Mouse (Mus musculus) lung, postnatal 10 days (tissue): ENCODE measurements around the gene Zfp592.

Experiments used
- DNase-seq: peaks from one replicate; pipeline ENCODE4 v3.0.0; 2021

Gene Zfp592

DNA sequence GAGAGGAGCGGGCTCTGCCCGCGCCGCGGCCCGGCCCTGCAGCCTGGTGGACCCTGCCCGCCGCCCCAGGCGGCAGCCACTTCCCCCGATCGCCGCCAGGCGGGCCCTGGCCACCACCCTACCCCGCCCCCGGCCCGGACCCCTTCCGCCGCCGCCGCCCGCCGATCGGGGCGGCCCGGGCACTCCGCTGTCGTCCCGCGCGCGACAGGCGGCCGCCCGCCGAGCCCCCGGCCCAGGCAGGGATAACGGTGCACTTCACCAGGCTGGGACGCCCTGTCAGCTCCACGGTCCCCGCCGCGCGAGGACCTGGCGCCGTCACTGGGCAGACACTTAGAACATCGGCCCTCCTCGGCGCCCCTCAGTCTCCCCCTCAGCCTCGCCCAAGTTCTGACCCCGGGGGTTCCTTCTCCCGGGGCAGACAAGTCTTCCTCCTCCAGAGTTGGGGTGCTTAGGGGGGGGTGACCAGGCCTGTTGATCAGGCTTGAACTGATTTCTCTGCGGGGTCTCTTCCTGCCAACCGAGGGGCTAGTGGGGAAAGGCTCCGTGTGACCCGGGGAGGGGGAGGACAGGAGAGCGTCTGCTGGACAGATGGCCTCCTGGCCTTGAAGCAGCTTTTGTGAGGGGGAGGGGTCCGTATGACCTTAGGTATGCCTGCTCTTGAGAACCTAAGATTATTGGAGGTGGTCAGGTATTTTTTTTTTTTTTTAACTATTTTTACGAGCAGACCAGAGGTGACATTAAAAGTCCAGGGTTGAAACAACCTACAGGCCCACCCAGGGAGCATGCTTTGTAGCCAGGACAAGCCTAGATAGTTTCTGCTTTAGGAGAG is 567 bp downstream of the Zfp592 start:
- peak; percentile 73 for DNase-seq

DNA sequence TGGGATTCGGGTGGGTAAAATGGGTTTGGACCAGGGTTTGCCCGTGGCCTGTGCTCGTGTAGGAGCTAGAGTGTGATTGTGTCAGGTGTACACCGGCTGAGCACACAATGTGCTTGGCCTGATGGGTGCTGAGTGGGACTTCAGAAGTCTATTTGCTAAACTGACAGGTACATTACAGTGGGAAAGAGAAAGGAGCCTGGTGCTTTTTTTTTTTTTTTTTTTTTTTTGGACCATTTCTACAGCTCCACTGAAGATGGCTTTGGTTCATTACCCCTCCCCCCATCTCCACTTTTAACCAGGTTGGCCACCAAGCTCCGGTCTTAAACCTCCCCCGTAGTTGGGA is 1.2 kb downstream of the Zfp592 start:
- DNase-seq, result no peak

DNA sequence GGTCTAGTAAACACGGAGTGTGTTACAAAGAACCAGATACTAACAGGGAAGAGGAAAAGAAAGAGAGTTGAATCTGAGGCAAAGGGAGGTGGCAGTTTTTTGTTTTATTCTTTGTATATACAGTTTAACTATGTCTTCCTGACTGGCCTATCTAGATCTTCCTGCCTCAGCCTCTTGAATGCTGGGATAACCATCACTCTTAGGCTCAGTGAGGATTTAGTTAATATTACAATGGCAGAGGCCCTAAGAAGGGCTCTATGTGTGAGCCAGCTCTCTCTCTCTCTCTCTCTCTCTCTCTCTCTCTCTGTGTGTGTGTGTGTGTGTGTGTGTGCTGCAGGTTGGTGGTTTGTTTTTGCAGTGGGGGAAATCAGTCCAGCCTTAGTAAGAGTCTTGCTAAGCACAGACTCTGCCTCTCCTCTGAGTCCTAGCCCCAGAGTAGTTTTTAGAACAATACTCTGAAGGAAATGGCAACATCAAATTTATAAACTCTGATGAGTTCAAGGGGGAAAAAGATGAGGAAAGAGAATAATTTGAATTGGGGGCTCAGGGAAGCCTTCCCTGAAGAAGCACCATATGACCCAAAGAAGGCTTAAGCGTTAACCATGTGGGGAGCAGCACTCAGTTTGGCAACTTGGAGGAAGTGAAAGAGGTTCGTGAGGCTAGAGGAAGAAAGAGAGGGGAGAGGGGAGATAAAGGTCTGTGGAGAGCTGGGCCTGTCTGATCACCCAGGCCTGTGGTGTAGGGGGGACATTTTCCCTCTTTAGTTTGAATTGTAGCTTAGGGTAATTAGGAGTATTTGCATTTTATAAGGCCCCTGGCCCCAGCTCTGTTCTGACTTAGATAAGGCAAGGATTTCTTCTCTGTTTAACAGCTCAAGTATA is 2.0 kb downstream of the Zfp592 start:
- no peak for DNase-seq

DNA sequence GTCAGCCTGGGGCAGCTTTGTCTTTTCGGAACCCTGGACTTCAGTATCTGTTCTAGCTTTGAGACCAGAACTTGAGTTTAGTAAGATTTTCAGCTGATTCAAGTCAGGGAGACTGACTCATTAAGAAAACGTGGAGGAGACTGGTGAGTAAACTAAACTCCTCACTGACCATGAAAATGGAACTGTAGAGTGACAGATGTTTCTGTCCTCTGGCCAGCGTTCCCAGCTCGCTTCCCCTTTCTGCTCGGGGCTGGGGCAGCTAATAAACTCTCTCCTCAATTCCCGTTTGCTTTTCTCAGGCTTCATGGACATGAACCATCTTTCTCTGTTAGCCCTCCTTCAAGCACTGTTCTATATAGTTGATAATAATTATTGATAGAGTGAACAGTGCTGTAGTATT is 4.3 kb downstream of the Zfp592 start:
- no peak for DNase-seq

DNA sequence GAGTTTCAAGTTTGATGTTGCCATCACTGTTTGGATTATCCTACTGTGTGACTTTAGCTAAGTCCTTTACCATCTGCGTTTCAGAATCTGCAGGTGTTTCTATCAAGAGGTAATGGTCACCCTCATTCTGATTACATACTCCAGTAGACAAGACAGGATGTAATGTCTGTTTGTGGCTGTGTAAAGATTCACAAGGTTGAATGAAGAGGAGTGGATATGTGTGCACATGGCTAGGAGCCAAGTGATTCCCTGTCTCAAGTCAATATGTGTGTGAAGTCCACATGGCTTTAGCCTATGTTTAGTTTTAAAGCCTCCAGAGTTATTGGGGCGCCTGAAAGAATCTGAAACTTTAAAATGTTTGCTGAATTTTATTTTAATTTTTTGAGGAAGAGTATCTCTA is 6.1 kb downstream of the Zfp592 start:
- DNase-seq, result no peak

DNA sequence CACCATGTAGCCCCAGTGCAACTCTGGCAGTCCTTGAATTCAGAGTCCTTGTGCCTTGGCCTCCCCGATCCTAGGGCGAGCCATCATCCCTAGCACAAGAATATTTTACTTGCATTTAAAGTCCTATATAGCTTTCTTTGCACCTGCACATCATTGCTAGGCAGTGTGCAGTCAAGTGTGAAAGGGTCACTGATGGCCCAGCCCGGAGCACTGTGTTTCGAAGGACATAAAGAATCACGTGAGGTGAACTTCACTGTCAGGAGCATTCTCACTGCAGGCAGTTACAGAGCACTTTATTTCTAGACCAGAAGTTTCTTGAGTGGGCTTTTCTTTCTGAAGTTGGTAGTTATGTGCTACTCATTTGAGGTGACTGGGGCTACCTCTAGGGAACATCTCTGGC is 8.4 kb downstream of the Zfp592 start:
- no peak for DNase-seq

DNA sequence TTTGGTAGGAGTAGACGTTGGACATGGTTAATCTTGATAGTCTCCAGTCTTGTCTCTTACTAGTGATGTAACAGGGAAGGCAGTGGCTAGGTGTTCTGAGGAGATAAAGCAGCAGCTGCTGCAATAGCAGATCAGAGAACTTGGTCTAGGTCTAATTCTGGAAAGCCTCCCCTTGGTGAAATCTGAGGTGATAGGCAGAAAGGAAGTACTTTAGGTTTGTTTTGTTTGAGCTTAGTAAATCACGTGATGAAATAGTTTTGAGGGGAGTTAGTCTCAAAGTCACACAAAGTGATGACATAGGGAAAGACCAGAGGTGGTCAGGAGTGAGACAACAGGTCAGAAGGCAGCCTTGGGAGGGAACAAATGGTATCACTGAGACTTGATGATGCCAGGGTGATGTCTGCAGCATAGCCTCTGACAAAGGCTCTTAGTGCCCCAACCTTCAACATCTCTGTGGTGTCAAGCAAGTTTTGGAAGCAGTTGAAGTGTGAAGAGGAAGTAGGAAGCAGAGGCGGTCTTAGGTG is 11.1 kb downstream of the Zfp592 start:
- DNase-seq, result no peak

DNA sequence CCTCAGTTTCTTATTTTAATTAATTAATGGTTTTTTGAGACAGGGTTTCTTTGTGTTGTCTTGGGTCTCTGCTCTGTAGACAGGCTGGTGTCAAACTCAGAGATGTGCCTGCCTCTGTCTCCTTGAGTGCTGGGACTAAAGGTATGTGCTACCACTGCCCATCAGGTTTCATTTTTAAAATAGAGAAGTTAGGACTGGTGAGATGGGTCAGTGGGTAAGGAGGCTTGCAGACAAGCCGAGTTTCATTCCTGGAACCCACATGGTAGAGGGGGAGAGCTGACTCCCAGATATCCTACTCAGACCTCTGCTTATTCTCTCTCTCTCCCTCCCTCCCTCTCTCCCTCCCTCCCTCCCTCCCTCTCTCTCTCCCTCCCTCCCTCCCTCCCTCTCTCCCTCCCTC is 12.5 kb downstream of the Zfp592 start:
- DNase-seq, result no peak

DNA sequence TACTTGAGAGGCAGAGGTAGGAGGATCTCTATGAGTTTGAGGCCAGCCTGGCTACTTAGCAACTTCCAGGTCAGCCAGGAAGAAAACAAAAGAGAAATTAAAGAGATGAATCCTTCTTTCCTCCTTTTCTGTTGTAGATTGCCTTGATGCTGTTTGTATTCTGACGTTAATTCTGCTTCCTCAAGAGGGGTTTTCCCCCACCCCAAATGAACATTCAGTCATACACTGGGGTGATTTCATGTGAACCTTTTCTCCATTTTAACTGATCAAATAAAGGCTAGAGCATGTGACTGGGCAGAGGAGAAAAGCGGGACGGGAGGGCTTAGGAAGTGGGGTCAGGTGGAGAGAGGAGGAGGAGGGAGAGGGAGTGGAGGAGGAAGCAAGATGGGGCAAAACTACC is 14.8 kb downstream of the Zfp592 start:
- DNase-seq, result no peak

DNA sequence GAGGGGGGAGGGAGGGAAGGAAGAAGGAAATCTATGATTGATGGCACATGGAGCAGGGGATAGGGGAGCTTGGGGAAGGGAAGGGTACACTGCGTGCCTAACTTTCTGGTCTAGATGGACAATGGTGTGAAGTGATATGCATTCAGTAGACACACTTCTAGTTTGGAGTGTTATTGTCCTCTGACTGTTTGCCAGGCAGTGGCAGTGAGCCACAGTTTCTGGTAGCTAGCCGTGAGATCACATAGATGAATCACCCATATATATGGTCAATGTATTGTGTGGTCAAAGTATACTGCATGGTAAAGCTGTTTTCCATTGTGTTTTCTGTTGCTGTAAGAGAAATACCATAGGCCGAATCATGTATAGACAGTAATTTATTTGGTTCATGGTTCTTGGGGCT is 18.1 kb downstream of the Zfp592 start:
- DNase-seq, result no peak

DNA sequence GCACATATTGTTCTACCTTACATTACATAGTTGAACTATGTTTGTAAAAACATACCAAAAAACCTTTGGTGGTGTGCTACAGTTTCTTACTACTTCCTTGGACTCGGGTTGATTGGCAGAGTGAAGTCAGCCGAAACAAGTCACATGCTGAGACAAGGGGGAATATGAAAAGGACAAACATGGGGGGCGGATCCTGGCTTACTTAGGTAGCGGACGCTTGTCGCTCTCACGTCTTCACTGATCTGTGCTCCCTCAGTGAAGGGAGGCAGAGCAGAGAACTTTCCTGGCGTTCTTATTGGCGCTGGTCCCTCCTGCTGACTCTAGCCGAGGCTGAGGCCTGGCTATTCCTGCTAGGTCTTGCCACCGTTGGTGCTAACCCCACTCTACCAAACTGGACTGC is 26.8 kb downstream of the Zfp592 start:
- no peak for DNase-seq

DNA sequence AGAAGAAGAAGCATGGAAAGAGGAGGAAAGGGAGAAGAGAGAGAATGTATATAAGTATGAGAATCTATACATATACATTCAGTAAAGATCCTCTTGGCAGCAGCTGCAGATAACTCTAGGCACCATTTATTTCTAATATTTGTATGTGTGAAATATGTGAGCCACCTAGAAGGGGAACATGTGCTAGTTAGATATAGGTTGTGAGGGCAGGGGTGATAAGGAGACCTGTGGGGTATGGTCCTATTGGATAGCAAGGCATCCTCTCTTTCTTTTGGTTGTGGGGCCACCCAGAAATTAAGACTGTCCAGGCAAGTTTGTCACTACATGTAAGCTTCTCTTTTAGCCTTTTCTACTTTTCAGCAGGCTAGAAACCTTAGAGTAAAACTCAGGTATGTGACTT is 29.2 kb downstream of the Zfp592 start:
- DNase-seq, result no peak

DNA sequence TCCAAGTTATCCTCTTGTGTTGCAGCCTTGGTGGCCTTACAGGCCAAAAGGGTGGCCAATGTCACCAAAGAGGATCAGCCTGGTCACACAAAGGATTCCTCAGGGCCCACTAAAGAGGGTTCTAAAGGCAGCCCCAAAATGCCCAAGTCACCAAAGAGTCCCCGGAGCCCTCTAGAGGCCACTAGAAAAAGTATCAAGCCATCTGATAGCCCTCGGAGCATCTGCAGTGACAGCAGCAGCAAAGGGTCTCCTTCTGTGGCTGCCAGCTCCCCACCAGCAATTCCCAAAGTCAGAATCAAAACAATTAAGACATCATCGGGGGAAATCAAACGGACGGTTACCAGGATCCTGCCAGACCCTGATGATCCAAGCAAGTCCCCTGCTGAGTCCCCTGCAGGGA is 30.6 kb downstream of the Zfp592 start:
- DNase-seq, result no peak

DNA sequence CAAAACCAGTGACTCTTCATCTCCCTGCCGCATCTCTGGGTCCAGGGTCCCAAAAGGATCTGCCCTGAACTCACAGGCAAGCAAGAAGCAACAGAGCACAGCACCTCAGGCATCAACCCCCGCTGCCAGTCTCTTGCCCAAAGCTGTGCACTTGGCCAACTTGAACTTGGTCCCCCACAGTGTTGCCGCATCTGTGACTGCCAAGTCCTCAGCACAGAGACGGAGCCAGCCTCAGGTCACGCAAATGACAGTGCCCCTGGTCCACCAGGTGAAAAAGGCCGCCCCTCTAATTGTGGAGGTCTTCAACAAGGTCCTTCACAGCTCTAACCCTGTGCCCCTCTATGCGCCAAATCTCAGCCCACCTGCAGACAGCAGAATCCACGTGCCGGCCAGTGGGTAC is 31.2 kb downstream of the Zfp592 start:
- DNase-seq, result no peak

DNA sequence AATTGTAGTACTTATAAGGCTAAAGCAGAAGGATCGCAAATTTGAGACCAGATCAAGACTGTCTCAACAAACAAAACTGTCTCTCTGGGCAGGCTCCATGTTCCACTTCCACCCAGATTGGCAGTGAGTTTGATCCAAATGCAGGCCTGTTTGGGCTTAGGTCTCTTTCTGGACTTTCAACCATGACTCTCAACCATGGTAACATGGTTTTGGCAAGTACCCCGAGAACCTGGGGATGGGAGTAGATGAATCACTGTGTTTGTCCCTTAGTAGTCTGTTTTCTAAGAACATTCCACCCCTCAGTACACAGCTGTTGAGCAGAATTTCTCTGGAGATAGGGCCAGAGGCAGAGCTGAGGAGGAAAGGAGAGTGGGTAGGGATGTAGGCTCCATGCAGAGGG is 32.3 kb downstream of the Zfp592 start:
- no peak for DNase-seq

DNA sequence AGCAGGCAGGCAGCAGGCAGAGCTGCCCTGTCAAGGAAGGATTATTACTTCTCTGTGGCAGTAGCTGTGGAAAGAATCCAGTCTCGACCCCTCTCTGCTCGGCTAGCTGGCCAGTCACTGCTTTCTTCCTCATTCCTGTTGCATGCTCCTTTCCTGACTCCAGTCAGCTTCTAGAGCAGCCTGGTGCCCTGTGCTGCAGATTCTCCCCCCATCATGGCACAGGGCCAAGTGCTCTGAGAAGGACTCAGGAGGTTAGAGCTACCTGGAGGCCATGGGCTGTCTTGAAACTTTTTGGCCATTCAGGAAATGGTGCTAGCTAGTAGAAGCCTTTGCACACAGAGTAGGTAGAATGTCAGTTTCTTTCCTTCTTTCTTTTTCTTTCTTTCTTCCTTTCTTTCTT is 46.2 kb downstream of the Zfp592 start:
- peak; percentile 20 for DNase-seq

DNA sequence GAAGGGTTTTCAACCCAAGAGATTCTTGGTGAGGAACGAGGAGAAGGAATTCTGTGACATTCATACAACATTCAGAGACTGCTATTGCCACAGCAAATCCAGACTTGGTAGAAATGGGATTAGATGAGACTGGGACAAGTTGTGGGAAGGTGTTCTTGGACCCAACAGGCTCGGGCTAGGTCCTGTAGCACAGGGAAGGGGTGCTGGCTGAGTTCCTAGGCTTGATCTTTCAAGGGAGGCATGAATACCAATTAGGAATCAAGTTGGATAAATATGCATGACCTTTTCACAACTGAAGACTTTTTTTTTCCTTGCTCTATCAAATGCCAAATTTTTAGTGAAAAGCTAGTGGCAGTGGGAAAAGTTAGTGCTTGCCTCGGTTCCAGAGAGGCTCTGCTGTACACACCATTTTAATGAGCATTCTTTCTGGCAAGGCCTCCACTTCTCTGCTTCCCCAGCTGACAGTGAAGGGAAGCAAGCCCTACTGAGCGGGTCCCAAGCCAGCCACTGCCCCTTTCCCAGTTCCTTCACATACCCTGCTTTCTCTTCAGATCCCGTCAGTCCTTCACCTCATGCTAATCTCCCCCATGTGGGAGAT is 49.6 kb downstream of the Zfp592 start:
- no peak for DNase-seq

DNA sequence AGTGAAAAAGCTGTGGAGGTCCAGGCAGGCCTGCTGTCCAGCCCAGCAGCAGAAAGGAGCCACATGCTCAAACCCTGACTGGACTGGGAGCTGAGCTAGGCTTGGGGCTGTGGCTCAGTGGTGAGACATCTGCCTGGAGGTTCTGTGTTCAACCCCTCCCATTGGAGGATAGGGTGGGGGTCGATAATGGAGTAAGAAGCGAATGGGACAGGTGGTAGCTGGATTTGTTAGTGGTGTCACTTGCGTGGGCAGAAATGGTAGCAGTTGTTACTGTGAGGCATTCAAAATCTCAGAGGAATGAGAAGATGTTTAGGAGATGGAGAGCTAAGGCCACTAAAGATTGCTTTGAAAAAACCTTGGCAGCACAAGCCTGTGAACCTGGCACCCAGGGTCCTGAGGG is 54.4 kb downstream of the Zfp592 start:
- DNase-seq, result no peak

DNA sequence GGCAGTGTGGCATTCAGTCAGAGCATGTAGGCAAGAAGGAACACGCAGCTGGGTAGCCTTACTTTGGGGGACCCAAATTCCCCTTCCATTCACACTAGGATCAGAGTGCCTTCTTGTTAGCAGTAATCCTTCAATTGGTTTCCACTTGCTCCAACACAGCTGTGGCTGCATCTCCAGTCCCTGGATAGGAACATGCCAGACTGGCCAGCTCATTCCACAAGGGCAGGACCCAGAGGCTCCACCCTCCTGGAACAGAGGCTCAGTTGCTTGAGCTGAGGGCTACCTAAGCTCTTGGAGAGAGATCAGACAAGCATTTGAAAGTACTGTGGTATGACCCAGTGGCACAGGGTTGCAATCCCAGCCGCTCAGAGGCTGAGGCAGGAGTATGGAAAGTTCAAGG is 55.0 kb downstream of the Zfp592 start:
- DNase-seq, result no peak

DNA sequence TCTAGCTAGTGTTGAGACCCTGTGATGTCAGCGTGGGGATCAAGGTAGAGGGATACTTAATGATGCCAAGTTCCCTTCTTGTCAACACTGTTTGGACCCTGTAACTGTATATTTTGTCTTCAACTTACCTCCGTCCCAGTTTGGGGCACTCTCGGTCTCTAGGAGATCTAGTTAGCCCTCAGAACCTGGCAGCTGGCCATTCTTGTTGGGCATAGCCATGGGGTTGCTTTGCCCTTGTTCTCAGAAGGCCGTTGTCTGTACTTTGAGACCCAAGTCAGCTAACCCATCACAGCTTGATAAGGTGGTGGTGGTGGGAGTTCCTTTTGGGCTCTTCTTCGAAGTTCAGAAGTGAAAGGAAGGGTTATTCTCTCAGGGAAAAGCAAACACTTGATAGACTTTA is 56.5 kb downstream of the Zfp592 start:
- DNase-seq, result no peak

DNA sequence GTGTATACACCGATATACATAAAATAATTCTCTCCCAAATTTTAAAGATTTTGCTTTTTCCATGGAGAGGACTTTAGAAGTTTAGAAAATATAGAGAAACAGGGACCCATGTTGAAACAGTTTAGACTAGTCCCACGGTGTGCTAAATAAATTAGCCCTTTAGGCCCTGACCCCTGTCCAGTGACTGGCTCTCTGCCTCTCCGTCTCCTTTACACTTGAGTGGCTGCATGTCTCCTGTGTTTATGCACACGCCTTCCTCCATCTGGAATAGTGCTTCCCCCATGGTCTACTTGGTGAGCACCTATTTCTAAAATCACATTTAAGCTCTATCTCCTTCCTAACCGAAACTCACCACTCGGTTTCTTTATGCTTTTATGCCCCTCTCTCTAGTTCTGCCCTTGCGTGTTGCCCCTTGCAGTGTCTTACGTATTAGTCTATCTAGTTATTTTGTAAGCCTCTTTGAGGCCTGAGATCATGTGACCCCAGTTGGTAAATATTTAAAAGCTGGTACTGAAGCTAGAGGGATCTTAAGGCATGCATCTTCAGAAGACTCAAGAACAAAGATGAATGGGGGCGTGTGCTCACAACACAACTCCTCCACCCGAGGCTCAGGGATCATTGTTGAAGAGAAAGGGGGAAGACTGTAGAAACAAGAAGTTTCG is 62.4 kb downstream of the Zfp592 start:
- DNase-seq, result no peak

DNA sequence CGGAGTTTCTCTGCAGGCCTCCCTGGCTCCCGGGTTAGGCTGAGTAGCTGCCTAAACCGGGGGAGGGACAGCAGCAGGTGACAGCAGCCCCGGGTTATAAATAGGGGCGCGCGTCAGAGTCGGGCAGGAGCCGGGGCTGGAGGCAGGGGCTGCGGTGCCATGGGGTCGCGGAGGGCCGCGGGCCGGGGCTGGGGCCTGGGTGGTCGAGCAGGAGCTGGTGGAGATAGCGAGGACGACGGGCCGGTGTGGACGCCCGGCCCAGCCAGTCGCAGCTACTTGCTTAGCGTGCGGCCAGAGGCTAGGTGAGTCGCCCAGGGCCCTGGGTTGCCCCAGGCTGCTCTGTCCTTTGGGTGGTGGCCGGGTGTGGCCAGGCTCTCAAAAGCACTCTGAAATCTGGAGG is 64.0 kb downstream of the Zfp592 start, which contains the start of gene Alpk3:
Alpk3 (plus strand) TSS at position 130 of the 400 bp plus-strand sequence.
- DNase-seq, result no peak
